Mouse (Mus musculus): Measurements from ENCODE around the gene Meig1. TPM values are rescaled to one million over a fixed set of nuclear protein-coding genes. Genes with fewer than 3 reads are reported as not detected.
A peak's percentile ranks its signal among the peaks of the same experiment; 100 is the strongest.
"Not testable (repeated sequence)": the region's sequence is repeated elsewhere in the genome, so short reads cannot be mapped to it uniquely, and the experiment has no call there.

The Meig1 gene
- polyA plus RNA-seq, 1 experiment from 2014 or later, result not detected

DNA sequence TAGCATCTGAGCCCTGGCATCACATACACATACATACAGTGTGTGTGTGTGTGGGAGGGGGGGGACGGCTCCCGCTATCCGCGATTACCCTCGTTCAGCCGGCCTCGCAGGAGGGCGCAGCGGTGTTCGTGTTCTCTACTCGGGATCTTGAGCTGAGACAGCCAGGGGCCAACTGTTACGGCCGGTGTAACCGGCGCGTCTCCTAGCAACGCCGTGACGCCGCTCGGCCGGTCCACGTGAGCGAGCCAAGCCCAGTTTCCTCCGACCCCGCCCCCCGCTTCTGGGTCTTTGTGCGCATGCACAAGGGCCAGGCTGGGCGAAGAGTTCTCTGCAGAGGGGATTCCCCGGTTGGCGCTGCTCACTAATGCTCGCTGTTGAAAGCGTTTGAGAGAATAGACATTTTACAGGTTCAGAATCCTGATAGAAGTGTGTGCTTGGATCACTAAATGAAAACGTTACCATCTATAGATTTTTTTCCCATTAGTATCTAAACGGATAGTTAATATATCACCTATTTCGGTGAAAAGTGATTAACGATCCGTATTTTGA is 3.5 kb downstream of the Meig1 start:
- peak overlapping the region; percentile 78 for H3K9ac ChIP-seq
- 1% methylated on average over 37 of the region's 38 CpGs for WGBS

DNA sequence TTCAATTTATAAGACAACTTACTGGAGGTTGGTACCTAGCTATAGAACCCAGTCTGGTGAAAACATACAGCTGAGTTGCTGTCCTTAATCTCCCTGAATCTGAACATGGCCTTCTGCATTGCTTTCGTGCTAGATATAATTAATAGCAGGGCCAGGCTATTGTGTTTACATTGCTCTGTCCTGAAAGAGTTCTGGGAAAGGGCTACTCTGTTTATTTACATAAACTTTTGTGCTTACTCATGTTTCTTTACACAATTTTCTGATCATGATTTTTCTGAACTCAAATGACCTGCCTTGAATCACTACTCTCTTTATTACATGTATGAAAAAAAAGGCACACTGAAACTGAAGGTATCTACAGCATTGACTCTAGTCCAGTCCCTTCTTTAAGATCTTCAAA is 6.8 kb downstream of the Meig1 start:
- Histone ChIP-seq H3K27me3 (replicated peaks) (peaks cover 29% of the 10 kb centered on the region), H3K4me2 (no peak overlapping the region), H3K36me3 (no peaks in the 10 kb centered on the region), H3K9me3 (no peaks in the 10 kb centered on the region), H3K4me1 (peaks cover 7% of the 10 kb centered on the region; the same call in 1 of the 2 replicates), H3K27ac (replicated peaks) (no peak overlapping the region), H3K4me3 (no peak overlapping the region), H3K9ac (no peak overlapping the region)
- no peak for ATAC-seq (ENCODE audit: extremely low read depth, insufficient number of reproducible peaks, low FRiP score, low TSS enrichment)
- WGBS, result 58% methylated on average over 1 of the region's 1 CpGs

More for the DNA sequence above, 3.5 kb downstream of the Meig1 start:
- Histone ChIP-seq H3K27ac (replicated peaks) (no peak overlapping the region), H3K4me3 (peak overlapping the region; percentile 63), H3K9me3 (no peaks in the 10 kb centered on the region), H3K4me2 (peak overlapping the region; percentile 88), H3K4me1 (peaks cover 12% of the 10 kb centered on the region), H3K36me3 (no peaks in the 10 kb centered on the region), H3K27me3 (replicated peaks) (peaks cover 29% of the 10 kb centered on the region)
- ATAC-seq (ENCODE audit: extremely low read depth, insufficient number of reproducible peaks, low FRiP score, low TSS enrichment), result peak; percentile 92

DNA sequence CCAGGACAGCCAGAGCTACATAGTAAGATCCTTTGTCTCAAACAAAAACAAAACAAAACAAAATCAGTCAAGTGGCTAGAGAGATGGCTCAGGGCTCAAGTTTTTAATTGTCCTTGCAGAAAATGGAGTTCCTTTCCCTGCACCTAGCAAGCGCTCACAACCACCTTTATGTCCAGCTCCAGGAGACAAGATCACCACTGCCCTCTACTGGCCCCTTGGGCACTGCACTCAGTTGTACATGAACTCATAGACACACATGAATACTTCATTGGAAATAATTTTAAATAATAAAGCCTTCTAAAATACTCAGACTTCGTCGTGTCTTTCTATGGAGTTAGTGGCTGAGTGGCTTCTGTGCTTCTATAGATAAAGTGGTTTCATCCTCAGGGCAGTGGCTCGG is 8.2 kb downstream of the Meig1 start:
- 37% methylated on average over 4 of the region's 4 CpGs for WGBS
- no peak for ATAC-seq (ENCODE audit: extremely low read depth, insufficient number of reproducible peaks, low FRiP score, low TSS enrichment)

DNA sequence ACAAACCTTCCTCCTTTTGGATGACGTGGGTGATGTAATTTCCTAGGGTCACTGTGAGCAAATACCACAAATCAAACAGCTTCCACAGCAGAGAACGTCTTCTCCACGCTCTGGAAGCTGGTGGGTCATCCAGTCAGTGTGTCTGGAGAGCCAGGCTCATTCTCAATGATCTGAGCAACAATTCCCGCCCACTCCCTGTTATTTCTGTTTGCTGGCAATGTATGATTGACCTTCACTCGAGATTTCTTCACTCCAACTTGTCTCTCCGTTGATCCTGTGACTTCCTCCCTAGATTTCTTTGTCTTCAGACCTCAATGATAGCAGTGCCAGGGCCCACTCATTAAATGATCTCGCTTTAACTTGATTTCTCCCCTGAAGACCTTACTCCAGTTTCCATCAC is 14.7 kb downstream of the Meig1 start:
- Histone ChIP-seq H3K27me3 (replicated peaks) (no peaks in the 10 kb centered on the region), H3K4me1 (no peaks in the 10 kb centered on the region), H3K4me3 (no peak overlapping the region), H3K36me3 (no peaks in the 10 kb centered on the region), H3K27ac (replicated peaks) (no peak overlapping the region), H3K4me2 (no peak overlapping the region), H3K9ac (no peak overlapping the region), H3K9me3 (no peaks in the 10 kb centered on the region)
- 67% methylated on average over 7 of the region's 7 CpGs for WGBS
- no peak for ATAC-seq (ENCODE audit: extremely low read depth, insufficient number of reproducible peaks, low FRiP score, low TSS enrichment)

More for the DNA sequence above, 8.2 kb downstream of the Meig1 start:
- no peak overlapping the region for H3K27ac ChIP-seq (replicated peaks)
- peaks cover 29% of the 10 kb centered on the region for H3K27me3 ChIP-seq (replicated peaks)
- no peaks in the 10 kb centered on the region for H3K36me3 ChIP-seq
- no peak overlapping the region for H3K4me3 ChIP-seq
- H3K4me2 ChIP-seq, result no peak overlapping the region
- H3K9ac ChIP-seq, result no peak overlapping the region
- no peaks in the 10 kb centered on the region for H3K9me3 ChIP-seq
- peaks cover 5% of the 10 kb centered on the region; the same call in 1 of the 2 replicates for H3K4me1 ChIP-seq

GRCm38 (mm10) chr2:3405981-3406380 is 16.5 kb downstream of the Meig1 start:
- Histone ChIP-seq H3K9me3 (no peaks in the 10 kb centered on the region), H3K4me1 (no peaks in the 10 kb centered on the region), H3K9ac (no peak overlapping the region), H3K27me3 (replicated peaks) (no peaks in the 10 kb centered on the region), H3K4me2 (no peak overlapping the region), H3K36me3 (no peaks in the 10 kb centered on the region), H3K27ac (replicated peaks) (no peak overlapping the region), H3K4me3 (no peak overlapping the region)
- ATAC-seq (ENCODE audit: extremely low read depth, insufficient number of reproducible peaks, low FRiP score, low TSS enrichment), result no peak
- WGBS, result 65% methylated on average over 4 of the region's 4 CpGs

GRCm38 (mm10) chr2:3397110-3397509 is 25.3 kb downstream of the Meig1 start, which contains the start of gene Olah:
Olah (minus strand) TSS chr2:3397210.
- H3K36me3 ChIP-seq; H3K27me3 ChIP-seq (replicated peaks); H3K4me3 ChIP-seq; H3K4me2 ChIP-seq; H3K9ac ChIP-seq; ATAC-seq (ENCODE audit: extremely low read depth, insufficient number of reproducible peaks, low FRiP score, low TSS enrichment); H3K4me1 ChIP-seq; H3K9me3 ChIP-seq; H3K27ac ChIP-seq (replicated peaks): not testable (repeated sequence)
- WGBS, result 55% methylated on average over 10 of the region's 10 CpGs

- H3K27ac ChIP-seq (replicated peaks), result no peak overlapping the region
- no peak for ATAC-seq (ENCODE audit: extremely low read depth, insufficient number of reproducible peaks, low FRiP score, low TSS enrichment)
- no peak overlapping the region for H3K4me3 ChIP-seq
- H3K4me2 ChIP-seq, result no peak overlapping the region
- no peak overlapping the region for H3K9ac ChIP-seq
- WGBS, result 62% methylated on average over 2 of the region's 2 CpGs
- no peaks in the 10 kb centered on the region for H3K4me1 ChIP-seq
- H3K9me3 ChIP-seq, result no peaks in the 10 kb centered on the region
- H3K36me3 ChIP-seq, result no peaks in the 10 kb centered on the region
- H3K27me3 ChIP-seq (replicated peaks), result no peaks in the 10 kb centered on the region
Measured at GRCm38 (mm10) chr2:3391945-3392344, 30.5 kb downstream of the Meig1 start.

DNA sequence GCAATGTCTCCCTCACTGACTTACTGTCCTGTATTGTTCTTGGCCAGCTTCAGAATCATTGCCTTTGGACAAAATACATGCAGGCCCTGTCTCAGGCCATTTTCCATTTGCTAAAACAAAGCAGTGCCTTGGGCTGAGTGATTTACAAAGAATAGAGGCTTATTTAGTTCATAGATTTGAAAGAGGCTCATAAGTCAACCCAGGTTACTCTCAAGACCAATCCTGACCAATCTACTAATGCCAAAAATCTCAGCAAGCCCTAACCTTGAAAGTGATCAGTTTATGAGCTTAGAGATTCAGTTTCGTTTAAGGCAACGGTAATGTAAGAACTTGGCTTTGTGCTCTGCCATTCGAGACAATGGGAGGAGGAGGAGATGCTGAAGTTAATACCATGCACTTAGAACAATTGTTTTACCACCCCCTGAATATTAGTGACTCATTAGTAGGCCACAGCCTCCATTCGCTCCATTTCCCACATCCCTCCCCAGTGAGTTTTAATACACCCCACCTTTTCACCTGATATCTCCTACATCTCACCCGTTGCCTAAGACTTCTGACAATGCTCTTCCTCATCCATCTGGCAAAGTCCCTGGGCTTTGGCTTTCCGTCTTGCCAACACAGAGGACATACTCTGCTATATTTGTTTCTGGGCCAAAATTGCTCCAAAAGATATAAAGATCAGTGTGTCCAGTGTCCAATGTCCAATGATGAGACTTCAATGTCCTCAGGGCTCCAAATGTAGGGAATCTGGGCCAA is 35.2 kb downstream of the Meig1 start:
- Histone ChIP-seq H3K9ac (no peak overlapping the region), H3K4me2 (no peak overlapping the region), H3K36me3 (no peaks in the 10 kb centered on the region), H3K9me3 (no peaks in the 10 kb centered on the region), H3K27me3 (replicated peaks) (no peaks in the 10 kb centered on the region), H3K4me3 (no peak overlapping the region), H3K27ac (replicated peaks) (no peak overlapping the region), H3K4me1 (no peaks in the 10 kb centered on the region)
- ATAC-seq (ENCODE audit: extremely low read depth, insufficient number of reproducible peaks, low FRiP score, low TSS enrichment), result no peak
- WGBS, result 66% methylated on average over 6 of the region's 6 CpGs

GRCm38 (mm10) chr2:3365127-3365526 is 57.3 kb downstream of the Meig1 start:
- Histone ChIP-seq H3K27me3 (replicated peaks) (peaks cover 13% of the 10 kb centered on the region; the same call in 1 of the 2 replicates), H3K4me2 (no peak overlapping the region), H3K36me3 (no peaks in the 10 kb centered on the region), H3K9ac (no peak overlapping the region), H3K4me1 (no peaks in the 10 kb centered on the region), H3K9me3 (no peaks in the 10 kb centered on the region), H3K4me3 (no peak overlapping the region), H3K27ac (replicated peaks) (no peak overlapping the region)
- 69% methylated on average over 4 of the region's 4 CpGs for WGBS
- no peak for ATAC-seq (ENCODE audit: extremely low read depth, insufficient number of reproducible peaks, low FRiP score, low TSS enrichment)

- no peak overlapping the region for H3K27ac ChIP-seq (replicated peaks)
- H3K36me3 ChIP-seq, result no peaks in the 10 kb centered on the region
- no peak overlapping the region for H3K9ac ChIP-seq
- ATAC-seq (ENCODE audit: extremely low read depth, insufficient number of reproducible peaks, low FRiP score, low TSS enrichment), result no peak
- no peak overlapping the region for H3K4me3 ChIP-seq
- H3K9me3 ChIP-seq, result no peaks in the 10 kb centered on the region
- WGBS, result 73% methylated on average over 3 of the region's 3 CpGs
- no peaks in the 10 kb centered on the region for H3K4me1 ChIP-seq
- H3K27me3 ChIP-seq (replicated peaks), result peaks cover 14% of the 10 kb centered on the region; the same call in 1 of the 2 replicates
- no peak overlapping the region for H3K4me2 ChIP-seq
Measured at GRCm38 (mm10) chr2:3361067-3361466, 61.4 kb downstream of the Meig1 start.

Measured in heart, embryonic 13.5 days (tissue).